Mouse (Mus musculus): ENCODE measurements at regions not wholly inside any gene's neighbourhood (a gene's known extent, or its start where the extent isn't known, plus 50 kb on each side); places are given as distances from the start of the nearest gene placed in this dataset.

DNA sequence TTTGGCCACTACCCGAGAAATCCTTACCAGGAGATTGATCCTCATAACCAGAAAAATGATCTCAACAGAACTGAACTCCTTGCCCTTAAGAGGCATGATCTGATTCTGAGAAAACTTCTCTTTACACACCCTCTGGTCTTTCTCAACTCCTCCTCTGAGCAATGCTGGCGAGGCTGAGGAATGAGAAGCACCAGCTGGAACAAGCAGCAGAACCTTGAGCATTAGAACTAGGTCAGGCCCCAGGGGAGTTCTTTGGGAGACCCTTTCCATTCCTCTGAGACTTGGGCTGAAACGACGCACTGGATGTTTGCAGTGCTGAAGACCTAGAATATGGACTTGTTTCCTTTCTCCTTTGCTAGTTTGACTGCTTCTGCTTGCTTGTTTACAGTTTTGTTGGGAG is 224.6 kb upstream of the Ar start:
- in situ Hi-C loops (cut with MboI, MseI): no loop called here

DNA sequence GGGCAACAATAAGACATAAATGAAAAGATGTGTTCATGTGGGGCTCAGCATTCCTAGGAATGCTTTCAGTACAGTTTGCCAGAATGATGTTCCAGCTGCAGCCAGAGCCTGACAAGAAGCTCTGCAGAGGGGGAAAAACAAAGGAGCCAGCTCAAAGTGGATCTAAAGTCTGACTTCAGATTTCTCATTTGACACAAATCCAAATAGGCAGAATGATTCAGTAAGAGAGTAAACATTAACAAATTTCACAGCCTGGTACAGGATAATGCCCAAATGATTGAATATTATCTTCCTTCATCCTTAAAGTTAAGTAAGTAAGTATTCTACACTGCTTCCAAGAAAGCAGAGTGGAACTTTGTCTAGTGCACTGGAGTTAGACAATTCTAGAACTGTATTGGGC is 224.2 kb upstream of the Ar start:
- in situ Hi-C loops (cut with MboI, MseI): no loop called here

DNA sequence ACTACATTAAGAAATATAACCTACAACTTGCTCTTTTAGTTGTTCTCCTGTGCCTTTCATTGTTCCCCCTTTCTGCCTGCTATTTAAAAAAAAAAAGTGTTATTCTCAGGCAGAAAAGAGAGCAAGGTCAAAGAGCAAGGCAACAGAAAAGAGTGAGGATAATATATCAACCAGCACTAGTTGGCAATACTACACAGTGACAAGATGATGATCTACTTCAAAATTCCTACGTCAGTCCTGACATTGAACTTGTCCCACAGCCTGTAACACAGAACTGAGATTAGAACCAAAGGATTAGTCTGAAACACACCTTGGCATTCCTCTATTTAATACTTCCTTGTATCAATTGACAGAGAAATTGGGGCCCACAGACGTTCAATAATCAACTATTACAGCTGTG is 222.8 kb upstream of the Ar start:
- in situ Hi-C loops (cut with MboI, MseI): loop anchor here in 1 of 2 experiments (5.0 kb wide), 1 partner anchor 76 kb away; no protein-coding TSS in a partner anchor
